Mouse (Mus musculus) erythroid progenitor cell, adult 5-6 weeks (primary cell): ENCODE data around the gene Mgll. TPM values are rescaled to one million over a fixed set of nuclear protein-coding genes. Genes with fewer than 3 reads are reported as not detected.

Experiments
- ATAC-seq: replicated peaks from 2 replicates; pipeline ENCODE4 v1.8.0; 2016; ENCODE audit warnings: moderate number of reproducible peaks, mild to moderate bottlenecking, moderate TSS enrichment, inconsistent platforms; ENCODE audit not compliant: poor library complexity, low FRiP score, severe bottlenecking
- total RNA-seq, 2 experiments: library from RNA; stranded (forward) in 1 of 2; stranded (reverse) in 1 of 2; fragments of 150-400 nt in 1 of 2; fragments of 186-747, 209-891 nt in 1 of 2; gene quantifications; 2 replicates each; pipeline versions ENCODE4 v1.2.3 to v1.2.4; 2015 to 2017; ENCODE audit warnings: low replicate concordance in 2 of 2

The Mgll gene
- total RNA-seq, 2 experiments from 2014 or later, result 92.5 to 114 TPM

GRCm38 (mm10) chr6:88871546-88871945 lies 147.3 kb downstream of the Mgll start:
- ATAC-seq, result no peak

GRCm38 (mm10) chr6:88872811-88873210 lies 148.6 kb downstream of the Mgll start:
- ATAC-seq, result no peak

- ATAC-seq, result no peak
Measured at GRCm38 (mm10) chr6:88873965-88874867, 150.0 kb downstream of the Mgll start.

GRCm38 (mm10) chr6:88874868-88875508 lies 150.8 kb downstream of the Mgll start, which contains the start of gene Podxl2:
TSS of gene Podxl2 (minus strand) at chr6:88875044.
- no peak for ATAC-seq

Other genes with a start within 250 kb of the Mgll start
- gene Sec61a1, start 205.5 kb upstream of the Mgll start, total RNA-seq (2015; ENCODE audit: low replicate concordance), result 61.6 and 77.1 TPM in 2 replicates
- gene Sec61a1, start 205.5 kb upstream of the Mgll start, total RNA-seq (2017; ENCODE audit: low replicate concordance), result 70.5 and 93.0 TPM in 2 replicates
- 5.4 and 10.1 TPM in 2 replicates for gene Kbtbd12, start 86.5 kb upstream of the Mgll start, total RNA-seq (2015; ENCODE audit: low replicate concordance)
- 17.2 and 31.3 TPM in 2 replicates for gene Kbtbd12, start 86.5 kb upstream of the Mgll start, total RNA-seq (2017; ENCODE audit: low replicate concordance)
- 49.4 and 49.9 TPM in 2 replicates for gene Abtb1, start 117.6 kb downstream of the Mgll start, total RNA-seq (2015; ENCODE audit: low replicate concordance)
- 112 and 178 TPM in 2 replicates for gene Abtb1, start 117.6 kb downstream of the Mgll start, total RNA-seq (2017; ENCODE audit: low replicate concordance)
- gene Podxl2, start 150.6 kb downstream of the Mgll start, total RNA-seq (2015; ENCODE audit: low replicate concordance), result not detected in 2 replicates
- gene Podxl2, start 150.6 kb downstream of the Mgll start, total RNA-seq (2017; ENCODE audit: low replicate concordance), result 12.3 TPM in 1 of 2 replicates, not detected in the other
- gene Mcm2, start 174.4 kb downstream of the Mgll start, total RNA-seq (2015; ENCODE audit: low replicate concordance), result 111 and 119 TPM in 2 replicates
- gene Mcm2, start 174.4 kb downstream of the Mgll start, total RNA-seq (2017; ENCODE audit: low replicate concordance), result 159 and 169 TPM in 2 replicates
- gene Tpra1, start 177.8 kb downstream of the Mgll start, total RNA-seq (2015; ENCODE audit: low replicate concordance), result 47.9 and 70.8 TPM in 2 replicates
- 71.2 and 104 TPM in 2 replicates for gene Tpra1, start 177.8 kb downstream of the Mgll start, total RNA-seq (2017; ENCODE audit: low replicate concordance)